Mouse (Mus musculus) gastrocnemius, postnatal 36 days (tissue): ENCODE data around the gene Fadd. TPM values are rescaled to one million over a fixed set of nuclear protein-coding genes. Genes with fewer than 3 reads are reported as not detected.

Experiments
- DNase-seq, 2 experiments: peaks; one replicate each; pipeline ENCODE4 v3.0.0; 2022
- intact Hi-C: fragments of 180-260 bp; cut with DNase I; formaldehyde crosslinking; loops from one replicate; pipeline ENCODE4 v1.15.1; 2025
- long read RNA-seq, 2 experiments: library from polyadenylated mRNA; stranded (forward); transcript quantifications; one replicate each; pipeline ENCODE4 v2.0.0; 2021
- total RNA-seq, 2 experiments: library from RNA; stranded (reverse); gene quantifications; 2 replicates each; pipeline ENCODE4 v1.2.3; 2021

Fadd gene
- 1 to 10 TPM; 2.2 to 2.5 TPM for total RNA-seq
- long read RNA-seq, experiment 1, partial matches to known transcripts: 0 of 1 reads
- long read RNA-seq, experiment 1, other reads (novel, unspliced or antisense): 1 of 1 reads
- long read RNA-seq, experiment 2, partial matches to known transcripts: 0 of 3 reads
- long read RNA-seq, experiment 2, other reads (novel, unspliced or antisense): 0 of 3 reads

- intact Hi-C loops: loop anchor here (5.0 kb wide), 1 partner anchor 75 kb away; no protein-coding TSS in a partner anchor
- DNase-seq: peak; percentile 90 to 97
These were observed at the start of gene Fadd for GRCm38 (mm10) chr7:144582284-144582980. Fadd (minus strand) TSS chr7:144582463.

- intact Hi-C loops: no loop called here
- no peak for DNase-seq
These were observed 48.4 kb upstream of the Fadd start for GRCm38 (mm10) chr7:144630622-144631021.

- no peak for DNase-seq
- intact Hi-C loops: no loop called here
These were observed 46.2 kb upstream of the Fadd start for GRCm38 (mm10) chr7:144628334-144628915.

GRCm38 (mm10) chr7:144627606-144628333 is 45.5 kb upstream of the Fadd start:
- DNase-seq: no peak
- intact Hi-C loops: no loop called here

GRCm38 (mm10) chr7:144626042-144626441 is 43.8 kb upstream of the Fadd start:
- DNase-seq: no peak
- intact Hi-C loops: no loop called here

- peak in 1 of 2 experiments; percentile 26 for DNase-seq
- intact Hi-C loops: no loop called here
These were observed 38.7 kb upstream of the Fadd start for GRCm38 (mm10) chr7:144620721-144621681.

GRCm38 (mm10) chr7:144620315-144620714 is 38.1 kb upstream of the Fadd start:
- no peak for DNase-seq

GRCm38 (mm10) chr7:144615343-144615742 is 33.1 kb upstream of the Fadd start:
- intact Hi-C loops: no loop called here
- DNase-seq: no peak

More at GRCm38 (mm10) chr7:144620315-144620714, 38.1 kb upstream of the Fadd start:
- intact Hi-C loops: no loop called here

GRCm38 (mm10) chr7:144612829-144613228 is 30.6 kb upstream of the Fadd start:
- DNase-seq: no peak
- intact Hi-C loops: no loop called here

GRCm38 (mm10) chr7:144612351-144612750 is 30.1 kb upstream of the Fadd start:
- no peak for DNase-seq
- intact Hi-C loops: no loop called here

GRCm38 (mm10) chr7:144611595-144611994 is 29.3 kb upstream of the Fadd start:
- intact Hi-C loops: no loop called here
- DNase-seq: no peak

- intact Hi-C loops: no loop called here
These were observed 27.3 kb upstream of the Fadd start for GRCm38 (mm10) chr7:144609568-144609967.

GRCm38 (mm10) chr7:144607862-144608261 is 25.6 kb upstream of the Fadd start:
- DNase-seq: no peak
- intact Hi-C loops: no loop called here

More at GRCm38 (mm10) chr7:144609568-144609967, 27.3 kb upstream of the Fadd start:
- DNase-seq: no peak

GRCm38 (mm10) chr7:144604735-144605134 is 22.5 kb upstream of the Fadd start:
- DNase-seq: no peak
- intact Hi-C loops: no loop called here

- DNase-seq: no peak
- intact Hi-C loops: no loop called here
These were observed 22.0 kb upstream of the Fadd start for GRCm38 (mm10) chr7:144604291-144604690.

- intact Hi-C loops: no loop called here
- no peak for DNase-seq
These were observed 18.2 kb upstream of the Fadd start for GRCm38 (mm10) chr7:144600333-144600900.

GRCm38 (mm10) chr7:144589508-144589907 is 7.2 kb upstream of the Fadd start:
- no peak for DNase-seq
- intact Hi-C loops: loop anchor here (5.0 kb wide), 1 partner anchor 308 kb away; the partner anchor contains the start of gene Fgf15

GRCm38 (mm10) chr7:144587291-144587690 is 5.0 kb upstream of the Fadd start:
- DNase-seq: no peak
- intact Hi-C loops: loop anchor here (5.0 kb wide), 1 partner anchor 310 kb away; the partner anchor contains the start of gene Fgf15

GRCm38 (mm10) chr7:144585648-144586047 is 3.4 kb upstream of the Fadd start:
- DNase-seq: peak; percentile 44 to 59
- intact Hi-C loops: loop anchor here (1.0 to 5.0 kb wide), 3 partner anchors 29 to 312 kb away; partner anchors contain the start of gene Fgf15
